Mouse (Mus musculus) telencephalon, adult 2 months (tissue): Measurements from ENCODE around the gene Zmynd8.

Experiments
- DNase-seq: peaks from one replicate; pipeline ENCODE4 v3.0.0-alpha.2; 2011; ENCODE audit warnings: low read depth, low spot score

Zmynd8 gene

DNA sequence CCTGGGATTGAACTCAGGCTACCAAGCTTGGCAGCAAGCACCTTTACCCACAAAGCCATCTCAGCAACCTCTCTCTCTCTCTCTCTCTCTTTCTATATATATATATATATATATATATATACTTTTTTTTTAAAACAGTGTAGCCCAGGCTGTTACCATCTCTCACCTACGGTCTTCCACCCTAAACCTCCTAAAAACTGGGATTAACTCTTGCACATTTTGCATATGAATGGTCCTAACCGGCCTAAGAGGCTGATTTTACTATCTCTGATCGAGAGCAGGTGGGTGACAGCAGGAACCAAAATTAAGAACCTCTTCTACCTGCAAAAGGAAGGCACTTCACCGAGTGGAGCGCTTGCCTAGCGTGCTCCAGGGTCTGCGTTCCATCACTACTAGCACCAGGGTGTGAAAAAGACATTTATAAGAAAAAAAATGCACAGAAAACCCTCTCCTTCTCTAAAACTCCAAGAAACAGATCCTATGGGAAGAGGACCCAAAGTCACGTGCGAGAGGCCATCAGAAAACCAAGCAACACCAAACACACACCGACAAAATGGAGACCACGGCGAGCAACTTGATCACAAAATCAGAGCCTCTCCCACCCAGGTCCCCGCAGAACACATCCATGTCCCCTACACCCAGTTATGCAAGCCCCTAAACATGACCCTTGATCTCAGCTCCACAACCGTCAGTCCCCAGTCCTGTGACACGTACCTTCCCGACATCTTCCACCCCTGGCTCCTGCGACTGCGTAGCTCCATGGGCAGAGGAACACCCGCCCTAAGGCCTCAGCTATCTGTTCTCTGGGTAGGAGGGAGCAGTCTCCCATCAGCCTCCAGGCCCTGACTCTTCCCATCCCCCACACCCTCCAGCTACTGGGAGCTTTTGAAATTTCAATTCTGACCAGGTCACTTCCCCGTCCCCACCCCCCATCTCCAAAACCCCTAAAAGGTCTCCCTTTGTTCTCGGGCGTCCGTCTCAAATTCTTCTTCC is at the start of gene Zmynd8:
TSS of gene Zmynd8 (minus strand) at position 815 of the 993 bp plus-strand sequence.
- DNase-seq = no peak

- DNase-seq = no peak
These were observed 49.2 kb upstream of the Zmynd8 start for GRCm38 (mm10) chr2:165948007-165948406.

- DNase-seq = no peak
These were observed 47.3 kb upstream of the Zmynd8 start for GRCm38 (mm10) chr2:165946046-165946564.

GRCm38 (mm10) chr2:165944576-165945351 is 45.9 kb upstream of the Zmynd8 start:
- DNase-seq = no peak

- no peak for DNase-seq
These were observed 44.3 kb upstream of the Zmynd8 start for GRCm38 (mm10) chr2:165943113-165943512.

GRCm38 (mm10) chr2:165936106-165936505 is 37.3 kb upstream of the Zmynd8 start:
- no peak for DNase-seq

DNA sequence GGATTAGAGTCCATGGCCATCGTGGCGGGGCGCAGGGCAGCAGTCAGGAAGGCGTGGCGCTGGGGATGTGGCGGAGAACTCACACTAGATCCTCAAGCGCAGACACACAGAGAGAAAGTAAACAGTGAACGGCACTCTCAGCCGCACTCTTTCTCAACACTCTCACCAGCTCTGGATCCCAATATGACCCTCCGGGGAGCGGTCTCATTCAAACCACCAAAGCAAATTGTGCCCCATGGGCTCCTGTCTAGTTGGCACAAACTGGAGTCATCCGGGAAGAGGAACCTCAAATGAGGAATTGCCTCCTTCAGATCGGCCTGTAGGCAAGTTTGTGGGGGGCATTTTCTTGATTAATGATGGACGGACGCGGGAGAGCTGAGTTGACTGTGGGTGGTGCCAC is 28.9 kb upstream of the Zmynd8 start:
- DNase-seq = no peak

DNA sequence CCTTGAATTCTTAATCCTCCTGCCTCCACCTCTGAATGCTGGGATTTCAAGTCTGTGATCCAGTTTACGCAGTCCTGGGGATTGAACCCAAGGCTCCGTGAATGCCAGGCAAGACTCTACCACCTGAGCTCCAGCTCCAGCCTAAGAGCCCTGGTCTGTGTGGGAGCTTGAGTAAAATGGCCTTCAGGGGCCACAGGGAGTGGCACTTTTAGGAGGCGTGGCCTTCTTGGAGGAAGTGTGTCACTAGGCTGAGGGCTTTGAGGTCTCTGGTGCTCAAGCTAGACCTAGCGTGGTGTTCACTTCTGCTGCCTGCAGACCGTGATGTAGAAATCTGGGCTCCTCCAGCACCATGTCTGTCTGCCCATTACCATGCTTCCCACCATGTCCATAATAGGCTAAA is 27.4 kb upstream of the Zmynd8 start:
- DNase-seq = no peak

DNA sequence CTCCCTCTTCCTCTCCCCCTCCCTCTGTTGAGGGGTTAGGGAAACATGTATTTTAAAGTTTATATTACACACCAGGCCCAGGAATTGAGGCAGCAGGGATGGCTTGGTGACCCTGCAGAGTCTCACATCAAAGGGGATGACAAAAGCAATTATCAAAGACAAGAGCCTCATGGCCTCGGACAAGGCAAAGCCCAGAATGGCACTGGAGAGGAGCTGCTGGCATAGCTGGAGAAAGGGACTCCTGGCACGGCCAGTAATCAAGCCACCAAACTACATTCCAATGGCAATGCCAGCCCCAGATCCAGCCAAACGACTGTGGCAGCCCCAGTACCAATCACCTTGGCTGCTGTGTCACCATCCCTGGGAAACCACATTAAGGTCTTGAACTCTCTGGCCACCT is 26.3 kb upstream of the Zmynd8 start:
- DNase-seq = no peak

- DNase-seq = no peak
These were observed 25.9 kb upstream of the Zmynd8 start for GRCm38 (mm10) chr2:165924695-165925094.

- no peak for DNase-seq
These were observed 24.9 kb upstream of the Zmynd8 start for GRCm38 (mm10) chr2:165923715-165924114.

DNA sequence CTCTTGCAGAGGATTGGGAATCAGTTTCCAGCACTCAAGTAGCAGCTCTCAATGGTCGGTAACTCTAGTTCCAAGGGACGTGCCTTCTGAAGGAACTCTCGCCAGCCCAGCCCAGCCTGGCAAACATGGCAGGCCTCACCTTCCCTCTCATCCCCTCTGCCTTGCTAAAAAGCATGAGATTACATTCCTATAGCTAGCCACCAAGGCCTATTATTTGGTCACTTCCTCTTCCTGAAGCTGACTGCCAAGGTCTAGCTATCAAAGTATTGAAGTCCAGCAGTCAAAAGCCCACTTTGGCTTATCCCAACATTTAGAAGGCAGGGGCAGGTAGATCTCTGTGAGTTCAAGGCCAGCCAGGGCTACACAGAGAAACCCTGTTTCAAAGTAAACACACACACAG is 24.2 kb upstream of the Zmynd8 start:
- DNase-seq = no peak

GRCm38 (mm10) chr2:165922047-165922728 is 23.4 kb upstream of the Zmynd8 start:
- DNase-seq = no peak

DNA sequence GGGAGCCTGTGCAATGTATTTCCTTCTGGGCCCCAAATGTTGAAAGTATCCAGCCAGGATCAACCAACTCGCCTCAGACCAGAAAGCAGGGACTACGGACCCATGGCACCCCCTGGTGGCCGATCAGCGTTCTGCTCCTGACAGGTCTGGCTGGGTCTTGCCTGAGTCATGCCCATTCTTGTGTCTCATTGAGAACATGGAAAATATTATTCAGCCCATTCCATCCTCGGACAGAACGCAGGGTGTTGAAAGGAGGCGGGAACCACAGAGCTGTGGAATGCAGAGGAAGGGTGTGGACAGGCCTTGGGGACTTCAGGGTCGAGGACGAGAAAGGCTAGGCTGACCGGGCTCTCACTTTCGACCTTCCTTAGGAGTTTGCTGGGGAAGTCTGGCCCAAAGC is 15.5 kb upstream of the Zmynd8 start:
- peak; percentile 55 for DNase-seq

- DNase-seq = no peak
These were observed 14.3 kb upstream of the Zmynd8 start for GRCm38 (mm10) chr2:165913073-165913472.

DNA sequence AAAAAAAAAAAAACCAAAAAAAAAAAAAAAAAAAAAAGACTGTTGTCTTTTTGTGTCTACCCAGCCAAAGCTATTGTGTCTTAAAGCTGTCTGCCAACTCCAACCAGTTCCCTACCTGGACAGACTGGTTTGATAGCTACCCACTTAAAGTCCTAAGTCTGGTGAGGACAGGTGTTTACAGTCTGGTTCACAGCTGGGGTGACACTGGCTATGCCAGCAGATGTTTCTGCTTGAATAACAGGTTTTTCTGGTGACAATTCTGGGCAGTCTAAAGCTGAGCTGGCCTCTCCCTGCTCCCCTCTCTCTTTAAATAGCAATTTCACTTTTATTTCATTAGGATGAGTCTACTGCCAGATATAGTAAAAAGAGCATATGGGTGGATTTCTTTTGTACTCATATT is 10.9 kb upstream of the Zmynd8 start:
- DNase-seq = no peak

DNA sequence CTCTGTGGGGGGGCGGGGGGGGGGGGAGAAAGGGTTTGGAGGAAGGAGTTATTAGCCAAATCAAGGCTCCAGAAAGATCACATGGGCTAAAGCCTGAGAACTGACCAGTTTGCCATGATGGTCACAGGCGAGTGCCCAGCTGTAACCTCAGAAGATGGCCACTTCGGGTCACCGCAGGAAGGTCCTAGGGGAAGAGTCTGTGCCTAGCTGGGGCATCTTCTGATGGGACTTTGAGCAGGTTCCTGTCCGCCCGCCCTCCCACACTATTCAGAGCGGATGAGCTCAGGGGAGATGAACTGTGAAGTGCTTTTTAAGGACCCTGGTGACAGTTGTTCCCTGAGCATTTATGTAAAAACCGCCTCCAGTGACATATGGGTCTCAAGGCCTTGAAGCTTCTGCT is 8.4 kb upstream of the Zmynd8 start:
- no peak for DNase-seq

GRCm38 (mm10) chr2:165906332-165906945 is 7.6 kb upstream of the Zmynd8 start:
- no peak for DNase-seq

DNA sequence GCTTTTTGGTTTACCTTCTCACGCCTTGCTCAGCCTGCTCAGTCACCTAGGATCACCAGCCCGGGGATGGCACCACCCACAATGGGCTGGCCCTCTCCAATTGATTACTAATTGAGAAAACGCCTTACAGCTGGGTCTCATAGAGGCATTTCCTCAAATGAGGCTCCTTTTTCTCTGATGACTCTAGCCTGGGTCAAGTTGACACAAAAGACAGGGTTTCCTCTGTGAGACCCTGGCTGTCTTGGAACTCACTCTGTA is 2.2 kb upstream of the Zmynd8 start:
- no peak for DNase-seq

GRCm38 (mm10) chr2:165900351-165901126 is 1.7 kb upstream of the Zmynd8 start:
- DNase-seq = no peak

DNA sequence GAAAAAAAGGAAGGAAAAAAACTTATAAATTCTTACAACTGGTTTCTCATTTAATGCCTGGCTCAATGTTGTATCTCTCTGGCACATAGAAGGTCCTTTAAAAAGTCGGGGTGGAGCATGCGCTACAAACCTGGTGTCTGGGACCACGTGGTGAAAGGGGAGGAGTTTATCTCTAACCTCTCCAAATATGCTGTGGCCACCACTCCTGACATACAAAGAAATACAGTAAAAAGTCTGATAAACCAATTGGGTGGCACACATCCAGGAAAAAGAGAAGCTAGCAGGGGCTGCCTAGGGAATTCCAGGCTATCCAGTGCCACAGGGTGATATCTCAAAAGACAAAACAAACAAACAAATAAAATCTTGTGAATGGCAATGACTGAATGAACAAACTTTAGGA is 1.1 kb upstream of the Zmynd8 start:
- DNase-seq = no peak
